Mouse (Mus musculus) MEL (cell line): ENCODE results near the gene Tgoln1.

Experiments
- POLR2A ChIP-seq, 2 experiments: IDR thresholded peaks; 2 replicates each; pipeline ENCODE4 v1.6.1; 2011 to 2012; ENCODE audit warnings: low read length in 2 of 2, mild to moderate bottlenecking in 2 of 2, control low read depth in 1 of 2, improper control_type of control experiment in 1 of 2, low read depth in 1 of 2, moderate library complexity in 1 of 2; ENCODE audit not compliant: control insufficient read depth in 1 of 2, insufficient read depth in 1 of 2, poor library complexity in 1 of 2
- USF1 ChIP-seq: IDR thresholded peaks from 2 replicates; pipeline ENCODE4 v1.6.1; 2014; ENCODE audit warnings: low read depth, mild to moderate bottlenecking, inconsistent platforms, low read length, improper control_type of control experiment, moderate library complexity

- TF ChIP-seq POLR2A (IDR thresholded peaks at IDR 0.05; ENCODE audit: control insufficient read depth in 1 of 2, insufficient read depth in 1 of 2, low read depth in 1 of 2, low read length in 2 of 2, poor library complexity in 1 of 2) (no peak), USF1 (no peak)
Observed at GRCm38 (mm10) chr6:72590111-72590510, 26.7 kb downstream of the Tgoln1 start.
